Mouse (Mus musculus) liver, embryonic 15.5 days (tissue): ENCODE measurements around the gene Cfap44. TPM values are rescaled to one million over a fixed set of nuclear protein-coding genes. Genes with fewer than 3 reads are reported as not detected.

ENCODE experiments used
- ATAC-seq: fragments of 200-750 bp; cut with Nextera tagmentation; 2 replicates; pipeline ENCODE4 v1.8.0; 2017; ENCODE audit warnings: moderate number of reproducible peaks, mild to moderate bottlenecking, moderate library complexity; ENCODE audit not compliant: insufficient read depth
- H3K27ac ChIP-seq: fragments of 300-500 bp; sonication (generic); replicated peaks from 2 replicates; pipeline ENCODE4 v1.5.1; 2015; ENCODE audit warnings: mild to moderate bottlenecking, inconsistent platforms
- H3K27me3 ChIP-seq: fragments of 300-500 bp; sonication (generic); 2 replicates; pipeline ENCODE4 v1.6.1; 2015; ENCODE audit warnings: mild to moderate bottlenecking, inconsistent platforms
- H3K36me3 ChIP-seq: fragments of 300-500 bp; sonication (generic); replicated peaks from 2 replicates; pipeline ENCODE4 v1.6.1; 2015; ENCODE audit warnings: moderate library complexity, mild to moderate bottlenecking, inconsistent platforms
- H3K4me1 ChIP-seq: fragments of 300-500 bp; sonication (generic); replicated peaks from 2 replicates; pipeline ENCODE4 v1.6.1; 2015; ENCODE audit warnings: inconsistent platforms
- H3K4me2 ChIP-seq: fragments of 300-500 bp; sonication (generic); 2 replicates; pipeline ENCODE4 v1.6.1; 2015; ENCODE audit warnings: moderate library complexity, mild to moderate bottlenecking, inconsistent platforms
- H3K4me3 ChIP-seq: fragments of 300-500 bp; sonication (generic); replicated peaks from 2 replicates; pipeline ENCODE4 v1.5.1; 2015; ENCODE audit warnings: mild to moderate bottlenecking, inconsistent platforms
- H3K9ac ChIP-seq: fragments of 300-500 bp; sonication (generic); 2 replicates; pipeline ENCODE4 v1.6.1; 2015; ENCODE audit warnings: moderate library complexity, mild to moderate bottlenecking, inconsistent platforms
- H3K9me3 ChIP-seq: fragments of 300-500 bp; sonication (generic); replicated peaks from 2 replicates; pipeline ENCODE4 v1.6.1; 2016; ENCODE audit warnings: inconsistent platforms
- WGBS: fragments of 180-500 bp; shearing (Covaris S2); methylation state at CpG from one replicate; pipeline ENCODE4 v1.1.7; 2015; ENCODE audit warnings: mixed read lengths; ENCODE audit not compliant: insufficient replicate concordance; 5-methylcytosine and 5-hydroxymethylcytosine counted together
- polyA plus RNA-seq: library from polyadenylated mRNA; unstranded; fragments of >200 nt; fragmentation: Nextera tagmentation; extraction: Ambion mirVana; gene quantifications from 2 replicates; pipeline ENCODE4 v1.2.1, GENCODE M21; 2015

The Cfap44 gene
- polyA plus RNA-seq, 1 experiment from 2014 or later, result 0.40 TPM

DNA sequence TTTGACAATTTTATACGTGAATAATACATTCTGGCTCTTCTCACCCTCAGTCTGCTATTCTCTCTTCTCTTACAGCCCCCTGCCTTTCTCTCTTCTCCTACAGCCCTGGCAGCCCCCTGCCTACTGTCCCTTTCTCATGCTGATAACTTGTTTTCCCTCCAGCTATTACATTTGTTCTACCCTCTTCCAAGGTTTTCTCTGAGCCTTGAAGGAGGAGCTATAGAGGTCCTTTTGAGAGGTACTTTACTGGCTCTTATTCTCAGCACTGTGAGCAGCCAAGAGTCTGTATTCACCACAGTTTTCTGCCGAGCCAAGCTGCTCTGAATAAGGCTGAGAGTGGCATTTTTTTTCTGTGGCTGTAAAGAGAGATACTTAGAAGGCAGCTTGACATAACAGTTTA, 11.0 kb upstream of the Cfap44 start:
- 64% methylated on average over 2 of the region's 2 CpGs for WGBS
- ATAC-seq, result no peak
- Histone ChIP-seq H3K4me3 (no peak overlapping the region), H3K4me1 (no peaks in the 10 kb centered on the region), H3K4me2 (no peak overlapping the region), H3K9ac (no peak overlapping the region), H3K27ac (no peak overlapping the region), H3K27me3 (no peaks in the 10 kb centered on the region), H3K36me3 (peaks cover 21% of the 10 kb centered on the region), H3K9me3 (no peaks in the 10 kb centered on the region)

DNA sequence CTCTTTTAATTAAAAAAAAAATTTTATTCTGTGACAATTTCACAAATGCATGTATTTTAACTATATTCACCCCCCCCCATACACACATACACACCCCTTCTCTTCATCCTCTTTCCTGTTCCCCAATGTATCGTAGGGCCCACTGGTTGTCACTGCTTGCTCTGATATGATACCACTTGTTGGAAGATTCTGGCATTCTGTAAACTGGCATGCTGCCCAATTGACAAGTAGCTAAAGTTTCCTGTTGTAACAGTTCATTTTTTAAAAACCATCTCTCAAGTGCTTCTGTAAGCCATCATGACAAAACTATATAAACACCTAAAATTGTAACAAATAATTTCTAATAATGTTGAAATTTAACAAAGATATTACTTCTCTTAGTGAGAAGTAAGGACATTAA, 10.3 kb upstream of the Cfap44 start:
- Histone ChIP-seq H3K9ac (no peak overlapping the region), H3K9me3 (no peaks in the 10 kb centered on the region), H3K27me3 (no peaks in the 10 kb centered on the region), H3K4me2 (no peak overlapping the region), H3K27ac (no peak overlapping the region), H3K36me3 (peaks cover 22% of the 10 kb centered on the region), H3K4me1 (no peaks in the 10 kb centered on the region), H3K4me3 (no peak overlapping the region)
- WGBS, result 74% methylated on average over 1 of the region's 1 CpGs
- no peak for ATAC-seq

DNA sequence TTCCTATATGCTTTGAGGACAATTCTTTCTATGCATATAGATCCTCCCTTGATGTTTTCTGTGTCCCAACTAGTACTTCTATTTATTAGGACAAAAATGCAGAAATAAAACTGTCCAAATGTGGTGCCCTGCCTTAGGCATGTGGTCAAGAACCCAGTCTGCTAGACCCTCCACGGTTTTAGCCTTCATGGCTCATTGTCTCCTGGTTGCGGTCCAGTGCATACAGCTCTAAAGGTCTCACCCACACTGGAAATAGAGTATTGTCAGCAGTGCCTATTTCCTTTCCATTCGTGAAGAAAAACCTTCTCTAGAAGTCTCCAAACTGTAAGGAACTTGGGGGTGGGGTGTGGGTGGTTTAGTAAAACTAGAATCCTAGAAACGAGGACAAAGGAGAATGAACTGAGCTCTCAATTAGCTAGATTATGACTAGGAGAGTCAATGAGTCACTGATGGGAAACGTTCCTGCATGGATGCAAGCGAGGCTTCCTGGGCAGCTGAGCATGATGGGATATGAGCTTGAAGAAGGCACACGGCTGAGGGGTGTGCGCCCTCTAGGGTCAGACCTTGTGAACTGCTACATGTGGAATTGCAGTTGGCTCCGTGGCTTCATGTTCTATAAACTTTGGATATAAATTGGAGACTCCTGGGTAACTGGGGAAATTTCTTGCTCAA, 2.6 kb upstream of the Cfap44 start:
- H3K36me3 ChIP-seq, result peaks cover 14% of the 10 kb centered on the region
- no peak overlapping the region for H3K27ac ChIP-seq
- 34% methylated on average over 9 of the region's 9 CpGs for WGBS
- no peaks in the 10 kb centered on the region for H3K4me1 ChIP-seq
- H3K4me2 ChIP-seq, result peak overlapping the region; percentile 17
- H3K27me3 ChIP-seq, result no peaks in the 10 kb centered on the region
- ATAC-seq, result no peak
- H3K4me3 ChIP-seq, result no peak overlapping the region
- no peak overlapping the region for H3K9ac ChIP-seq
- H3K9me3 ChIP-seq, result no peaks in the 10 kb centered on the region

DNA sequence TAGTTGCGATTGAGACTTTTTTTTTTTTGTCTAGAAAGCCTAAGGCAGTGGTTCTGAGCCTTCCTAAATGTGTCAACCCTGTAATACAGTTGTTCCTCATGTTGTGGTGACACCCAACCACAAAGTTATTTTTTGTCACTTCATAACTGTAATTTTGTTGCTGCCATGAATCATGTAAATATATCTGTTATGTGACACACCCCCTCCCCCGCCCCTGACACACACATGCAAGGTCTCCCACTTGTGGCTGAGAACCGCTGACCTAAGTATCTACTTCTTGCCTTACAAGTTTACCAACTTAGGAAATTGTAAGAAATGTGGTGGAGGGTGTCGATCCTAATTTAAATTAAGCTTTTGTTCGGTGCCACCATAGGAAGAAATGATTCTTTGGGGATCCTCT, 10.3 kb downstream of the Cfap44 start:
- H3K27ac ChIP-seq, result no peak overlapping the region
- no peak overlapping the region for H3K4me2 ChIP-seq
- H3K9ac ChIP-seq, result no peak overlapping the region
- no peaks in the 10 kb centered on the region for H3K9me3 ChIP-seq
- no peak for ATAC-seq
- no peak overlapping the region for H3K4me3 ChIP-seq
- no peaks in the 10 kb centered on the region for H3K36me3 ChIP-seq
- 74% methylated on average over 5 of the region's 5 CpGs for WGBS
- no peaks in the 10 kb centered on the region for H3K4me1 ChIP-seq
- H3K27me3 ChIP-seq, result no peaks in the 10 kb centered on the region

DNA sequence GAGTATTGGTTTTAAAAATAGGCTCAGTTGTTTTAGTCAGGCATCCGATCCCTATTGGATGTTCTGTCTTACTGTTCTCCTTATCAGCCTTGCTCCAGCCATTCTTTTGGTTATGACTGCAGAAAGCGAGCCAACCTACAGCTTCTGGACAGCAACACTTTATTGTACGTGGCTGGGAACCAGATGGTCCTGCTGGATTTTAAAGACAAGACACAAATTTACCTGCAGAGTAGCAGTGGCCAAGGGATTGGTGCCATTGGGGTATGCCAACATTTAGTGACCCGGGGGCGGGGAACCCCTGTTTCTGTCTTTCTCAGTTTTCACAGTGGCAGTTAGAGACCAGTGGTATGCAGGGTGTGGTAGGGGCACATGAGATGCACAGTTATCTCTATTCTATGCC, 12.6 kb downstream of the Cfap44 start:
- H3K27me3 ChIP-seq, result no peaks in the 10 kb centered on the region
- no peak overlapping the region for H3K9ac ChIP-seq
- no peak for ATAC-seq
- WGBS, result 64% methylated on average over 5 of the region's 5 CpGs
- no peak overlapping the region for H3K4me2 ChIP-seq
- H3K4me1 ChIP-seq, result no peaks in the 10 kb centered on the region
- H3K27ac ChIP-seq, result no peak overlapping the region
- H3K4me3 ChIP-seq, result no peak overlapping the region
- H3K9me3 ChIP-seq, result no peaks in the 10 kb centered on the region
- H3K36me3 ChIP-seq, result no peaks in the 10 kb centered on the region

DNA sequence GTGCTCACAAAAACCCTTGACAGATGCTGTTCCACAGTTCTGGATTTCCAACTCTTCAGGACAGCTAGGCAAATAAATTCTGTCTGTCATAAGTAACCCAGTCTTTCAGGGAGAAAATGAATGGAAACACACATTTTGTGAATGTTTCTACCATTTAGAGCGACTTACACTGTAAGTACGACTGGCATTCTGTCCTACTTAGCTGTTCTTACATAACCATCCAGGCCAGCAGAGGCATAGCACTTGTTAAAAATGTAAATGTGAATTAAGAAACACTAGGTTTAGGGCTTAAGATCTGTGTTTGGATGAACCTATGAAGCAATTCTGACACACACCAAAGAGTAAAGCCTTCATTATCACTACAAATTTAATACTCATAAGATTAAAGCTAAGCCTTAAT, 13.7 kb downstream of the Cfap44 start:
- H3K9ac ChIP-seq, result no peak overlapping the region
- no peaks in the 10 kb centered on the region for H3K36me3 ChIP-seq
- no peaks in the 10 kb centered on the region for H3K9me3 ChIP-seq
- H3K27ac ChIP-seq, result no peak overlapping the region
- 57% methylated on average over 2 of the region's 2 CpGs for WGBS
- ATAC-seq, result no peak
- H3K4me1 ChIP-seq, result no peaks in the 10 kb centered on the region
- H3K4me2 ChIP-seq, result no peak overlapping the region
- H3K27me3 ChIP-seq, result no peaks in the 10 kb centered on the region
- no peak overlapping the region for H3K4me3 ChIP-seq

DNA sequence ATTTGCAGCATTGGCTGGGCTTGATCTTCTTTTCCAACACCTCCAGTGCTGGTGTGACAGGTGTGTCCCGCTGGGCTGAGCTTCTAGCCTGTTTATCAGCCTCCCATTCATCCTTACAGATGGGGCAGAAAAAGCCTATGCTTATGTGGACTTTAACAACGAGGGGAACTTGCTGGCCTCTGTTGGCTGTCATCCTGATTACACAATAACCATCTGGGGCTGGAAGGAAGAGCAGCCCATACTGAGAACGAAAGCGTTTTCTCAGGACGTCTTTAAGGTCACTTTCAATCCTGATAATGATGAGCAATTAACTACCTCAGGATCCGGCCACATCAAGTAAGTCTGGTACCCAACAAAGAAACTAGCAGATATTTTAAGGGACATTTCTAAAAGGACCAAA, 15.6 kb downstream of the Cfap44 start:
- ATAC-seq, result no peak
- Histone ChIP-seq H3K36me3 (no peaks in the 10 kb centered on the region), H3K9ac (no peak overlapping the region), H3K27ac (no peak overlapping the region), H3K9me3 (no peaks in the 10 kb centered on the region), H3K4me2 (no peak overlapping the region), H3K27me3 (no peaks in the 10 kb centered on the region), H3K4me1 (no peaks in the 10 kb centered on the region), H3K4me3 (no peak overlapping the region)
- WGBS, result 26% methylated on average over 6 of the region's 6 CpGs

DNA sequence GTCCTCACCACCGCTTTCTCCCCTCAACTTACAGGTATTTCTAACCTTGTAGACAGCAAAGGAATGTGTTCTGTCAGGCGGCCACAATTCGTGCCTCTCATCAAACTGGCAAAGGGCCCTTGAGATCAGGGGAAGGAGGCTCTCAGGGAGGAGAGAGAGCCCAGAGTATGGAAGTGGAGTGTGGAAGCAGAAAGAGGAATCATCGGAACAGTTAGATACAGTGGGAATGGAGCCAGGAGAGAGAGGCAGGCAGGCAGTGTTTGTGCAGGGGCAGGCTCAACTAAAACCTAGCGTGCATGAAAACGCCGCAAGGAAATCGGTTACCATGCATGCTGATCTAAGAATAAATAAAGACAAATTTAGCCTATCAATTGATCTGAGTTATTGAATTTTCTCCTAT, 23.0 kb downstream of the Cfap44 start:
- H3K27ac ChIP-seq, result no peak overlapping the region
- H3K36me3 ChIP-seq, result no peaks in the 10 kb centered on the region
- H3K27me3 ChIP-seq, result no peaks in the 10 kb centered on the region
- no peaks in the 10 kb centered on the region for H3K4me1 ChIP-seq
- H3K9ac ChIP-seq, result no peak overlapping the region
- H3K9me3 ChIP-seq, result no peaks in the 10 kb centered on the region
- ATAC-seq, result no peak
- WGBS, result 58% methylated on average over 8 of the region's 8 CpGs
- H3K4me2 ChIP-seq, result no peak overlapping the region
- H3K4me3 ChIP-seq, result no peak overlapping the region

DNA sequence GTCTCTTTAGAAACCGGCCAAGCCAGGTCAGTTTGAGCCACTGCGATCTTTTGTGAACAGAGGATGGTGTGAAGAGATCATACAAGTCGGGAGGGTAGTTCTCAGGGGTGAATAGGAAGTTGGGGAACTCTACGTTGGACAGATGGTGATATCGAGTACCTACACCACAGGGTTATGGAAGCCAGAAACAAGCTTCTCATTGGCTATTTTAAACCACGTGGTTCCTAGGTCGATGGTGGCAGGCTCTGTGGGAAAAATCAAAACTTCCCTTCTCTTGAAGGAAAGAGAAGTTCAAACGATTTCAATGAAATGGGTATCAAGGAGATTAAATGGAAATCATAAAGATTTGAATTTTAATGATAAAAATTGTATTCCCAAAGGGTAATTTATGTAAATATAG, 27.1 kb downstream of the Cfap44 start:
- no peaks in the 10 kb centered on the region for H3K9me3 ChIP-seq
- H3K9ac ChIP-seq, result no peak overlapping the region
- no peak for ATAC-seq
- no peaks in the 10 kb centered on the region for H3K27me3 ChIP-seq
- H3K36me3 ChIP-seq, result no peaks in the 10 kb centered on the region
- no peak overlapping the region for H3K27ac ChIP-seq
- no peaks in the 10 kb centered on the region for H3K4me1 ChIP-seq
- 58% methylated on average over 8 of the region's 8 CpGs for WGBS
- H3K4me2 ChIP-seq, result no peak overlapping the region
- no peak overlapping the region for H3K4me3 ChIP-seq

DNA sequence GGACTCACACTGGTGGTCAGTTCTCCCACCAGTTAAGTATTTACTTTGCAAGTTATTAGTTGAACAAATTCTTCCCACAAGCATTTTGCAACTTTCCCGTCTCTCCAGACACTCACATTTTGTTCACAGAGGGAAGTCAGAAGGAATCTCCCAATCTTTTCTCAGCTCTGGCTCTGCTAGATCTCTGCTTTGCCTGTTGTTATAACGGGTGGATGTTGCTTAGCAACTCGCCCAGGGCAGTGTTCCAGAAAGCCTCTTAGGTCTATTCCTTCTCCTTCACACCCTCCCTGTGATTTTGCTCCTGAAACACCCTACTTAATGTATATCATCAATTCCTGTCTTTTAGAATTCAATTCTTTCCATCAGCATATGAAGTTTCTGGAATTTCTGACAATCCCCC, 28.9 kb downstream of the Cfap44 start:
- no peaks in the 10 kb centered on the region for H3K36me3 ChIP-seq
- H3K4me3 ChIP-seq, result no peak overlapping the region
- no peak for ATAC-seq
- H3K9me3 ChIP-seq, result no peaks in the 10 kb centered on the region
- H3K27ac ChIP-seq, result no peak overlapping the region
- no peaks in the 10 kb centered on the region for H3K4me1 ChIP-seq
- no peaks in the 10 kb centered on the region for H3K27me3 ChIP-seq
- no peak overlapping the region for H3K4me2 ChIP-seq
- H3K9ac ChIP-seq, result no peak overlapping the region
- WGBS, result 48% methylated on average over 3 of the region's 3 CpGs

DNA sequence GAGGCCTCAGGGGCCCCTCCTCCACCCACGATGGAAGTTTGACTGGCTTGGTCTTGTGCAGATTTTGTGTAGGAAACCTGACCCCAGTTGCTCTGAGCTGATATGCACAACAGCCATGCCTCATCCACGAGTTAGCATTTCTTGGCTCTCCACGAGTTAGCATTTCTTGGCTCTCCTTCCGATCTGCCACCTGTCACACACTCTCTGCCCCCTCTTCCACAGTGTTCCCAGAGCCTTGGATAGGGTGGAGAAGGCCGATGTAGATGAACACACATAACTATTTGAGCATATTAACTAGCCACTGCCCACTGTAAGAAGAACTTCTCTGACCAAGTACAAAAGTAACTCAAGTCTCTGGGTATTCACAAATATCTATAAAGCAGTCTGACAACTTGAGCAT, 33.9 kb downstream of the Cfap44 start:
- no peak overlapping the region for H3K4me3 ChIP-seq
- no peak overlapping the region for H3K27ac ChIP-seq
- no peak overlapping the region for H3K4me2 ChIP-seq
- 47% methylated on average over 5 of the region's 5 CpGs for WGBS
- H3K9ac ChIP-seq, result no peak overlapping the region
- no peaks in the 10 kb centered on the region for H3K4me1 ChIP-seq
- no peak for ATAC-seq
- no peaks in the 10 kb centered on the region for H3K27me3 ChIP-seq
- no peaks in the 10 kb centered on the region for H3K9me3 ChIP-seq
- H3K36me3 ChIP-seq, result no peaks in the 10 kb centered on the region

DNA sequence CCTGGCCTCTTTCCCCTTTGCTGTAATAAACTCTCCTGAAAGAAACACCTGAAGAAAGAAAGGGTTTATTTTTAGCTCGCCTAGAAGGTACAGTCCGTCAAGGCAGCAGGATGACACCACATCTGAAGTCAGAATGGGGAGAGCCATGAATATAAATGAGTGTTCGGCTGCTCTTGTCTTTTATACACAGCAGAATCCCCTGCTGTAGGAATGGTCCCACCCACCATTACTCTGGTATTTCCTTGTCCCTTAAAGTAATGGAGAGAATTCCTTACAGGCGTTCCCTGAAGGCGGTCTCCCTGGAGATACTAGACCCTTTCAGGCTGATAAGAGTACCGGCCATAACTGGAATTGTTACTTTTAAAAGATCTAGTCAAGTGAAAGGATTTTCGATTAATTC, 35.4 kb downstream of the Cfap44 start:
- no peak for ATAC-seq
- 62% methylated on average over 7 of the region's 7 CpGs for WGBS

More for the DNA sequence above, 35.4 kb downstream of the Cfap44 start:
- H3K9me3 ChIP-seq, result no peaks in the 10 kb centered on the region
- no peak overlapping the region for H3K4me3 ChIP-seq
- H3K27ac ChIP-seq, result no peak overlapping the region
- no peak overlapping the region for H3K9ac ChIP-seq
- H3K27me3 ChIP-seq, result no peaks in the 10 kb centered on the region
- no peaks in the 10 kb centered on the region for H3K4me1 ChIP-seq
- no peak overlapping the region for H3K4me2 ChIP-seq
- H3K36me3 ChIP-seq, result no peaks in the 10 kb centered on the region
